ENCODE assay signal across 21 mouse cellular contexts in genomic region chr15:84661274-84661673, GRCm38 (mm10). TPM values are rescaled to one million over a fixed set of nuclear protein-coding genes. Genes with fewer than 3 reads are reported as not detected.
"Had no signal": no experiment of that assay in that cellular context is flagged by ENCODE, and none has a peak within 500 bp of the region (broad histone marks: within the 10 kb centered on the region; RNA-seq: fewer than 3 reads in every experiment).

No protein-coding gene starts in this region.

- DNase-seq: kidney, adult 9 months; kidney, postnatal 25 days; left cerebral cortex, postnatal 4 days; liver, postnatal 0 days; lung, postnatal 10 days; lung, postnatal 36 days; right cerebral cortex, adult 18-20 months; right cerebral cortex, postnatal 14 days; right cerebral cortex, postnatal 4 days; thymus, postnatal 25 days had no signal

- H3K9ac ChIP-seq: limb, embryonic 12.5 days; limb, embryonic 15.5 days; liver, embryonic 14.5 days; liver, postnatal 0 days; lung, embryonic 15.5 days; midbrain, embryonic 12.5 days; midbrain, embryonic 15.5 days; neural tube, embryonic 12.5 days; neural tube, embryonic 15.5 days; stomach, embryonic 15.5 days had no signal

- H3K9me3 ChIP-seq: limb, embryonic 12.5 days; limb, embryonic 15.5 days; lung, embryonic 15.5 days; midbrain, embryonic 12.5 days; midbrain, embryonic 15.5 days; neural tube, embryonic 12.5 days; neural tube, embryonic 15.5 days; stomach, embryonic 15.5 days had no signal

- H3K27me3 ChIP-seq: midbrain, embryonic 15.5 days; neural tube, embryonic 15.5 days had no signal

- ATAC-seq: liver, postnatal 0 days; midbrain, embryonic 15.5 days had no signal

- H3K4me3 ChIP-seq: limb, embryonic 12.5 days; limb, embryonic 15.5 days; lung, embryonic 15.5 days; midbrain, embryonic 12.5 days; midbrain, embryonic 15.5 days; neural tube, embryonic 12.5 days; neural tube, embryonic 15.5 days; stomach, embryonic 15.5 days had no signal

- H3K36me3 ChIP-seq: limb, embryonic 12.5 days; limb, embryonic 15.5 days; lung, embryonic 15.5 days; midbrain, embryonic 12.5 days; midbrain, embryonic 15.5 days; neural tube, embryonic 12.5 days; neural tube, embryonic 15.5 days; stomach, embryonic 15.5 days had no signal

- H3K4me2 ChIP-seq: limb, embryonic 12.5 days; limb, embryonic 15.5 days; liver, embryonic 11.5 days; lung, embryonic 15.5 days; midbrain, embryonic 12.5 days; midbrain, embryonic 15.5 days; neural tube, embryonic 12.5 days; neural tube, embryonic 15.5 days; stomach, embryonic 15.5 days had no signal

- H3K27ac ChIP-seq: limb, embryonic 12.5 days; limb, embryonic 15.5 days; liver, embryonic 14.5 days; lung, embryonic 15.5 days; midbrain, embryonic 12.5 days; midbrain, embryonic 15.5 days; neural tube, embryonic 12.5 days; neural tube, embryonic 15.5 days; stomach, embryonic 15.5 days had no signal

RNA-seq across cellular contexts. Expression of gene Arhgap8, which starts 58.6 kb away (rescaled TPM):
- total RNA-seq: layer of hippocampus, postnatal 14 days had no signal
